Mouse (Mus musculus): ENCODE results near the gene Slc35d3. TPM values are rescaled to one million over a fixed set of nuclear protein-coding genes. Genes with fewer than 3 reads are reported as not detected.

Gene Slc35d3
- not detected for polyA plus RNA-seq (2012; fragmentation: generic; extraction: Trizol)
- long read RNA-seq, experiment 1 = 0 reads
- long read RNA-seq, experiment 2 = 0 reads

- Histone ChIP-seq H3K79me2 (ENCODE audit: control insufficient read depth, insufficient read depth) (no peaks in the 10 kb centered on the region), H3K79me3 (ENCODE audit: low read depth) (no peaks in the 10 kb centered on the region), H3K4me3 (ENCODE audit: insufficient read depth, poor library complexity, severe bottlenecking) (no peak within 1 kb of the TSS), H3K36me3 (ENCODE audit: control insufficient read depth, insufficient read depth) (no peaks in the 10 kb centered on the region), H3ac (ENCODE audit: control insufficient read depth, insufficient read length, low read depth) (no peak within 1 kb of the TSS), H3K27me3 (ENCODE audit: control insufficient read depth, insufficient read depth, insufficient read length) (peaks cover 40% of the 10 kb centered on the region)
- TF ChIP-seq USF1 (IDR thresholded peaks at IDR 0.05; ENCODE audit: low read depth) (no peak), MYOG (IDR thresholded peaks at IDR 0.05; ENCODE audit: control insufficient read depth, extremely low read depth, insufficient read length) (no peak), MAX (IDR thresholded peaks at IDR 0.05) (no peak), FOSL1 (IDR thresholded peaks at IDR 0.05; ENCODE audit: insufficient read depth, low read length, poor library complexity, severe bottlenecking) (no peak), CTCF (IDR thresholded peaks at IDR 0.05; ENCODE audit: control insufficient read depth, insufficient read depth, insufficient read length) (no peak), MYOD1 (IDR thresholded peaks at IDR 0.05; ENCODE audit: control insufficient read depth, insufficient read length, low read depth) (no peak), CEBPB (IDR thresholded peaks at IDR 0.05; ENCODE audit: low read depth) (no peak)
Measured at GRCm38 (mm10) chr10:19850998-19851691, at the start of gene Slc35d3. TSS of gene Slc35d3 (minus strand) at chr10:19851459.

- Histone ChIP-seq H3K79me3 (ENCODE audit: low read depth) (no peaks in the 10 kb centered on the region), H3K4me3 (ENCODE audit: insufficient read depth, poor library complexity, severe bottlenecking) (no peak overlapping the region), H3ac (ENCODE audit: control insufficient read depth, insufficient read length, low read depth) (no peak overlapping the region), H3K36me3 (ENCODE audit: control insufficient read depth, insufficient read depth) (no peaks in the 10 kb centered on the region), H3K79me2 (ENCODE audit: control insufficient read depth, insufficient read depth) (no peaks in the 10 kb centered on the region), H3K27me3 (ENCODE audit: control insufficient read depth, insufficient read depth, insufficient read length) (no peaks in the 10 kb centered on the region)
- TF ChIP-seq CTCF (IDR thresholded peaks at IDR 0.05; ENCODE audit: control insufficient read depth, insufficient read depth, insufficient read length) = no peak
- no peak for TF ChIP-seq FOSL1 (IDR thresholded peaks at IDR 0.05; ENCODE audit: insufficient read depth, low read length, poor library complexity, severe bottlenecking)
- no peak for TF ChIP-seq MAX (IDR thresholded peaks at IDR 0.05)
- TF ChIP-seq MYOD1 (IDR thresholded peaks at IDR 0.05; ENCODE audit: control insufficient read depth, insufficient read length, low read depth) = no peak
- TF ChIP-seq USF1 (IDR thresholded peaks at IDR 0.05; ENCODE audit: low read depth) = no peak
- TF ChIP-seq CEBPB (IDR thresholded peaks at IDR 0.05; ENCODE audit: low read depth) = no peak
- no peak for TF ChIP-seq MYOG (IDR thresholded peaks at IDR 0.05; ENCODE audit: control insufficient read depth, extremely low read depth, insufficient read length)
Measured at GRCm38 (mm10) chr10:19900191-19900590, 48.9 kb upstream of the Slc35d3 start.

GRCm38 (mm10) chr10:19893976-19894375 lies 42.7 kb upstream of the Slc35d3 start:
- TF ChIP-seq MYOG (IDR thresholded peaks at IDR 0.05; ENCODE audit: control insufficient read depth, extremely low read depth, insufficient read length) = no peak
- no peak for TF ChIP-seq MYOD1 (IDR thresholded peaks at IDR 0.05; ENCODE audit: control insufficient read depth, insufficient read length, low read depth)
- no peak for TF ChIP-seq MAX (IDR thresholded peaks at IDR 0.05)
- TF ChIP-seq USF1 (IDR thresholded peaks at IDR 0.05; ENCODE audit: low read depth) = no peak
- H3ac ChIP-seq (ENCODE audit: control insufficient read depth, insufficient read length, low read depth) = no peak overlapping the region
- no peaks in the 10 kb centered on the region for H3K79me3 ChIP-seq (ENCODE audit: low read depth)
- H3K36me3 ChIP-seq (ENCODE audit: control insufficient read depth, insufficient read depth) = no peaks in the 10 kb centered on the region
- H3K79me2 ChIP-seq (ENCODE audit: control insufficient read depth, insufficient read depth) = no peaks in the 10 kb centered on the region
- H3K4me3 ChIP-seq (ENCODE audit: insufficient read depth, poor library complexity, severe bottlenecking) = no peak overlapping the region
- H3K27me3 ChIP-seq (ENCODE audit: control insufficient read depth, insufficient read depth, insufficient read length) = no peaks in the 10 kb centered on the region

DNA sequence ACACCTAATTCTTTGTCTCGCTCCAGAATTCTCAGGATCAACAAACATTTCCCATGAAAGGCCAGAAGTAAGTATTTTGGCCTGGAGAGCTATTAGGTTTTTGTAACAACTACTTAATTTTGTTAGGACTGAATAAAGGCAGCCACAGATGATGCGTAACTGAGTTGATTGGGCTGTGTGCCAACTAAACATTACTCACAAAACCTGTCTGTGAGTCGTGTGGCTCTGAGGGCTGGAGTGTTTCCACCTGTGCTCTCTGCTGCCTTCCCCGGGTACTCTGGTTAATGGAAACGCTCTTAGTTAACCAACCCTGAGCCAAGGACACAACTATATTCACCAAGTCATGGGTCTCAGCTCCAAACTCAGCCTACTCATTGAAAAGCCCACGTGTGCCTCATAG lies 41.9 kb upstream of the Slc35d3 start:
- Histone ChIP-seq H3ac (ENCODE audit: control insufficient read depth, insufficient read length, low read depth) (no peak overlapping the region), H3K36me3 (ENCODE audit: control insufficient read depth, insufficient read depth) (no peaks in the 10 kb centered on the region), H3K27me3 (ENCODE audit: control insufficient read depth, insufficient read depth, insufficient read length) (no peaks in the 10 kb centered on the region), H3K79me3 (ENCODE audit: low read depth) (no peaks in the 10 kb centered on the region), H3K4me3 (ENCODE audit: insufficient read depth, poor library complexity, severe bottlenecking) (no peak overlapping the region), H3K79me2 (ENCODE audit: control insufficient read depth, insufficient read depth) (no peaks in the 10 kb centered on the region)
- no peak for TF ChIP-seq CEBPB (IDR thresholded peaks at IDR 0.05; ENCODE audit: low read depth)
- TF ChIP-seq MYOD1 (IDR thresholded peaks at IDR 0.05; ENCODE audit: control insufficient read depth, insufficient read length, low read depth) = no peak
- TF ChIP-seq CTCF (IDR thresholded peaks at IDR 0.05; ENCODE audit: control insufficient read depth, insufficient read depth, insufficient read length) = no peak

DNA sequence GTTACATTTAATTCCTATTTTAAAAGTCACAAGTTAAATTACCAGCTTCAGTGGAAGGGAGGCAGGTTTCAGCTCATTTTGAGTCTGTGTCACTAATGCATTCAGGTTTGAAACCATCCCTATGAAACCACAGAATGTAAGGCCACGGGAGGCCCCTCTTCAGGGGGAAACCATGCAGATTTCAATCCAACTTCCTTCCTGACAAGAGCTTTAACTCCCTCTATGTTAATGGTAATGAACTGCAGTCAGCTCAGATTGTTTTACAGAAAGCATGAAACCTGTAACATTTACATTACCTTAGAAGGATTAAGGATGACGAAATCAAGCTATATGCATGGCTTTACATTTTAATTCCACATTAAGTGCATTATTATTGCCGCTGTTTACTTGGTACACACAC lies 40.4 kb upstream of the Slc35d3 start:
- no peaks in the 10 kb centered on the region for H3K36me3 ChIP-seq (ENCODE audit: control insufficient read depth, insufficient read depth)
- no peaks in the 10 kb centered on the region for H3K79me3 ChIP-seq (ENCODE audit: low read depth)
- no peaks in the 10 kb centered on the region for H3K27me3 ChIP-seq (ENCODE audit: control insufficient read depth, insufficient read depth, insufficient read length)
- no peaks in the 10 kb centered on the region for H3K79me2 ChIP-seq (ENCODE audit: control insufficient read depth, insufficient read depth)
- H3K4me3 ChIP-seq (ENCODE audit: insufficient read depth, poor library complexity, severe bottlenecking) = no peak overlapping the region
- no peak overlapping the region for H3ac ChIP-seq (ENCODE audit: control insufficient read depth, insufficient read length, low read depth)
- TF ChIP-seq USF1 (IDR thresholded peaks at IDR 0.05; ENCODE audit: low read depth) = no peak
- TF ChIP-seq MAX (IDR thresholded peaks at IDR 0.05) = no peak
- TF ChIP-seq CTCF (IDR thresholded peaks at IDR 0.05; ENCODE audit: control insufficient read depth, insufficient read depth, insufficient read length) = no peak
- TF ChIP-seq FOSL1 (IDR thresholded peaks at IDR 0.05; ENCODE audit: insufficient read depth, low read length, poor library complexity, severe bottlenecking) = no peak
- TF ChIP-seq CEBPB (IDR thresholded peaks at IDR 0.05; ENCODE audit: low read depth) = no peak
- TF ChIP-seq MYOG (IDR thresholded peaks at IDR 0.05; ENCODE audit: control insufficient read depth, extremely low read depth, insufficient read length) = no peak
- TF ChIP-seq MYOD1 (IDR thresholded peaks at IDR 0.05; ENCODE audit: control insufficient read depth, insufficient read length, low read depth) = no peak

GRCm38 (mm10) chr10:19889908-19890307 lies 38.6 kb upstream of the Slc35d3 start:
- H3K79me2 ChIP-seq (ENCODE audit: control insufficient read depth, insufficient read depth) = no peaks in the 10 kb centered on the region
- no peaks in the 10 kb centered on the region for H3K79me3 ChIP-seq (ENCODE audit: low read depth)
- no peaks in the 10 kb centered on the region for H3K36me3 ChIP-seq (ENCODE audit: control insufficient read depth, insufficient read depth)
- H3K4me3 ChIP-seq (ENCODE audit: insufficient read depth, poor library complexity, severe bottlenecking) = no peak overlapping the region
- TF ChIP-seq FOSL1 (IDR thresholded peaks at IDR 0.05; ENCODE audit: insufficient read depth, low read length, poor library complexity, severe bottlenecking) (no peak), CTCF (IDR thresholded peaks at IDR 0.05; ENCODE audit: control insufficient read depth, insufficient read depth, insufficient read length) (no peak), USF1 (IDR thresholded peaks at IDR 0.05; ENCODE audit: low read depth) (no peak), MYOG (IDR thresholded peaks at IDR 0.05; ENCODE audit: control insufficient read depth, extremely low read depth, insufficient read length) (no peak), MAX (IDR thresholded peaks at IDR 0.05) (no peak), CEBPB (IDR thresholded peaks at IDR 0.05; ENCODE audit: low read depth) (no peak), MYOD1 (IDR thresholded peaks at IDR 0.05; ENCODE audit: control insufficient read depth, insufficient read length, low read depth) (no peak)
- H3ac ChIP-seq (ENCODE audit: control insufficient read depth, insufficient read length, low read depth) = no peak overlapping the region
- H3K27me3 ChIP-seq (ENCODE audit: control insufficient read depth, insufficient read depth, insufficient read length) = no peaks in the 10 kb centered on the region
